Mouse (Mus musculus) ES-E14 (cell line): Measurements from ENCODE around the gene Pnpla2.

Source experiments
- CHD2 ChIP-seq: IDR thresholded peaks from 2 replicates; pipeline ENCODE4 v1.6.1; 2014; ENCODE audit warnings: mild to moderate bottlenecking, low read depth, low read length, inconsistent platforms
- HCFC1 ChIP-seq: IDR thresholded peaks from 2 replicates; pipeline ENCODE4 v1.6.1; 2012; ENCODE audit warnings: low read length, inconsistent platforms, borderline replicate concordance; ENCODE audit not compliant: insufficient read depth
- MAFK ChIP-seq: IDR thresholded peaks from 2 replicates; pipeline ENCODE4 v1.6.1; 2014; ENCODE audit warnings: mild to moderate bottlenecking, low read depth, low read length, inconsistent platforms; ENCODE audit not compliant: insufficient read depth
- ZC3H11A ChIP-seq: IDR thresholded peaks from 2 replicates; pipeline ENCODE4 v1.6.1; 2012; ENCODE audit warnings: low read depth, mild to moderate bottlenecking, inconsistent platforms, low read length, borderline replicate concordance
- ZNF384 ChIP-seq: IDR thresholded peaks from 2 replicates; pipeline ENCODE4 v1.6.1; 2012; ENCODE audit warnings: low read depth, low read length, inconsistent platforms

DNA sequence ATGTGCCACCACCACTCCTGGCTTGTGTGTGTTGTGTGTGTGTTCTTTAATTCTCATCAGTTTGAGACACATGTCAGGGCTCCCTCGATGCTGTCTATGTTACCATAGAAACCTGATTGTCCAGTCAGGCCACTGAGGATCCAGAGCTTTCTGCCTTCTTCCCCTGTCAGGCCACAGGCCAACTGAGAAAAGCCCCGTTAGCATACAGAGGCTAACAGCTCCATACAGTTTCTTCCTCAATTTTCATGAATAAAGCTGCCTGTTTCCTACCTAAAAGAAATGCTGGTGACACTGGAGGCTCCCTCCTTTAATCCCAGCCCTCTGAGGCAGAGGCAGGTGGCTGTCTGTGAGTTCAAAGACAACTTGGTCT is 18.5 kb upstream of the Pnpla2 start:
- TF ChIP-seq ZC3H11A (no peak), HCFC1 (no peak), CHD2 (no peak), MAFK (no peak), ZNF384 (no peak)
